Mouse (Mus musculus): ENCODE measurements around the gene Il23r.

Il23r gene

DNA sequence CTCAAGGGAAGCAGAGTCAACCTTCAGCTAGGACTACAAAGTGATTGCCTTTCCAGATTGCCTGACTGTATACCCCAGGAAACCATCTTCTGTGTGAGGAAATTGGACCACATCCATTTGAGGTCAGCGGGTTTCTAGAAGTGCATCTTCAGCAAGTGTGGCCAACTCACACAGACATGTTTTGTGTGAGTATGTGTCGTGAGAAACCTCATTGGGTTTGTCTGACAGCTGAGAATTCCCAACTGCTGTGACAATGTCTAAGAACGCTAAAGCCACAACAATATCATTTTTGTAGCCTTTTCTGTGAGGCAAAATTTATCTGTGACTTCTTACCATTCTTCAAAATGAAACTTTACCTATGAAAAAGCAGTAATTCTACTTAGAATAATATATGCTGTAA lies 59.8 kb downstream of the Il23r start:
- no peak for DNase-seq (ENCODE audit: low read depth, low spot score)

GRCm38 (mm10) chr6:67421761-67422160 lies 69.9 kb downstream of the Il23r start:
- no peak for DNase-seq (ENCODE audit: low read depth, low spot score)

DNA sequence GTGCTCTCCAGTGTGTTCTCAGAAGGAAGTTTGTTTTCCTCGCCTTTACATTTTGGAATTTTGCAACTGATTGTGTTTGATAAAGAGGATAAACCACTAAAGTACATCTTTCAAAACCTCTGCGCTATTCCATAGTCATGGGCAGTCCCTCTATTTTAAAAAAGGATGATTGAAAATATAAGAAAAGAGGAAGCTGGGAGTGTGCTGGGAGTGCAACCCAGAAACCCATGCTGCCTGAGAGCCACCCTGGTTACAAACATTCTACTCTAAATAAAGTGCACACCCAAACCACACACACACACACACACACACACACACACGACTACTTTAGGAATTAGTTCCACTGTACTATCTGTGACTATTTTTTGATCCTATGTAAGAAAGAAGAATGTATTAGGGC lies 75.1 kb downstream of the Il23r start:
- DNase-seq (ENCODE audit: low read depth, low spot score), result no peak

DNA sequence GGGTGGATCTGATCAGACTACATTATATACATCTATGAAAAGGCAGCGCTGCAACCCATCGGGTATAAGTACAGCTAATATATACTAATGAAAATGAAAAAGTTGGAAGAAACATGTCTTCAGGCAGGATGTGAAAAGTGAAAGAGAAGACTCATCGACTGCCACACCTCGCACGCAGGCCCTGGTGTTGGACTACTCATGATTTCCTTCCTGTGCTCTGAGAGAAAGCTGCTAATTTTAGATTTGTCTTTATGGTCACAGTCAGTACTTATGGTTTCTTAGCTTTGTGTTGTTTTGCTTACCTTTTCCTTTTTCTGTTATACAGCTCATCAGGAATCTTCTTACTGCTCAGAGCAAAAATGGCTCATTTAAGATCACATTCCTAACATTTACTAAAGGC lies 76.4 kb downstream of the Il23r start:
- no peak for DNase-seq (ENCODE audit: low read depth, low spot score)

GRCm38 (mm10) chr6:67413378-67413777 lies 78.3 kb downstream of the Il23r start:
- no peak for DNase-seq (ENCODE audit: low read depth, low spot score)

DNA sequence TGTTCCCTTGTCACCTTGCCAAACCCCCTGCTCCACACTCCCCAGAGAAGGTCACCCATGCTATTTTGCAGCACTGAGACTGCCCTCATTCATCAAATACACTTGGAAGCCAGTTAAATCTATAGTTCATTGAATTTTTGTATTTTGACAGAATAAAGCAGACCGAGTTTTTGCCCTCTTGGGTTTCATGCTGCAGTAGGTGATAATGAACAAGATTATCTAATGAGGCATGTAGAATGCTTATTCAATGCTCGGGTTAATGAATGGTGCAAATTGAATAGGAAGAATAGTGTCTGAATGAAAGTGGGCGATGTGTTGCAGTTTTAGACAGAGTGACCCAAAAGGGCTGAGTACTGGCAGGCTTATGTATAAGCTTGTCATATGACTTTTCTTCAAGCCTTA lies 86.4 kb downstream of the Il23r start:
- DNase-seq (ENCODE audit: low read depth, low spot score), result no peak

DNA sequence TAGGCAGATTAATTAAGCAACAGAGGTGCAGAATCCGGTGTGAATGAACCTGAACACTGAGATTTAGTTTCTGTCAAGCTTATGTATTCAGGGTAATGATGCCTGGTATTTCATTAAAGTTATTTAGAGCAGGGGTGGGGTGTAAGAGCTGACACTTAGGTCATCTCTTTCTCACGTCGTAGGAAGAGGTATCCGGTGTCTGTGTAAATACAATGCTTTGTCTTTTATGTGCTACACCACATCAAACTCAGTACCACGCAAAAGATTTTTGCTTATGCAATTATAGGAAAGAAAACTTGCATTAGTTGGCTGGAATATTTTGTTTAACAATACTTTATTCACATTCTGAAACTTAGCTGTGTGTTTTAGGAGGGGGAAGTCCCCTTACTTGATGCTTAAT lies 92.1 kb downstream of the Il23r start:
- DNase-seq (ENCODE audit: low read depth, low spot score), result no peak

DNA sequence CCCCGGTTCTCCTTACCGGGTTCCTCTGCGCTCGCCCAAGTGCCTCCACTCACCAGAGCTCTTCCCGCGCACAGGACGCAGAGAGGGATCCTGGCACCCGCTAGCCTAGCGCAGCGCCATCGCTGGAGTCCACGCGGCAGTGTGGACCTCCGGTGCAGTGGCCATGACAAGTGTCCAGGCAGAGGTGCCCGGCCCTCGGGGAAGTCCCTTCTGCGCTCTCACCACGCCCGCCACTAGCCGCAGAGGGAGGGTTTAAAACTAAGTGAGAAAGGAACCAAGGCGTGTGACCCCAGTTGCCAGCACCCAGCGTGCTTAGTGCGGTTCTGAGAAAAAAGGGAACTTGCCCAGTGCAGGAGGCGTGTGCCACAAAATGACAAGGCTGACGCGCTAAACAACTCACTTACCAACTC lies 115.7 kb downstream of the Il23r start, which contains the start of gene Il12rb2:
TSS of gene Il12rb2 (minus strand) at position 207 of the 410 bp plus-strand sequence.
- DNase-seq (ENCODE audit: low read depth, low spot score), result no peak
